Mouse (Mus musculus) hindbrain, embryonic 13.5 days (tissue): ENCODE data around the gene Kpnb1. TPM values are rescaled to one million over a fixed set of nuclear protein-coding genes. Genes with fewer than 3 reads are reported as not detected.

Experiments used
- ATAC-seq: fragments of 200-750 bp; cut with Nextera tagmentation; 2 replicates; pipeline ENCODE4 v1.8.0; 2017; ENCODE audit warnings: moderate TSS enrichment; ENCODE audit not compliant: low FRiP score
- H3K27ac ChIP-seq: fragments of 300-500 bp; sonication (generic); 2 replicates; pipeline ENCODE4 v1.5.1; 2015; ENCODE audit warnings: inconsistent platforms, mild to moderate bottlenecking, moderate library complexity
- H3K27me3 ChIP-seq: fragments of 300-500 bp; sonication (generic); 2 replicates; pipeline ENCODE4 v1.6.1; 2015; ENCODE audit warnings: mild to moderate bottlenecking, inconsistent platforms
- H3K36me3 ChIP-seq: fragments of 300-500 bp; sonication (generic); 2 replicates; pipeline ENCODE4 v1.6.1; 2015; ENCODE audit warnings: mild to moderate bottlenecking, inconsistent platforms
- H3K4me1 ChIP-seq: fragments of 300-500 bp; sonication (generic); replicated peaks from 2 replicates; pipeline ENCODE4 v1.6.1; 2015; ENCODE audit warnings: inconsistent platforms
- H3K4me2 ChIP-seq: fragments of 300-500 bp; sonication (generic); 2 replicates; pipeline ENCODE4 v1.6.1; 2015; ENCODE audit warnings: inconsistent platforms, mild to moderate bottlenecking, moderate library complexity
- H3K4me3 ChIP-seq: fragments of 300-500 bp; sonication (generic); 2 replicates; pipeline ENCODE4 v1.5.1; 2015; ENCODE audit warnings: mild to moderate bottlenecking, inconsistent platforms
- H3K9ac ChIP-seq: fragments of 300-500 bp; sonication (generic); 2 replicates; pipeline ENCODE4 v1.6.1; 2015; ENCODE audit warnings: mild to moderate bottlenecking, inconsistent platforms
- H3K9me3 ChIP-seq: fragments of 300-500 bp; sonication (generic); 2 replicates; pipeline ENCODE4 v1.6.1; 2016; ENCODE audit warnings: inconsistent platforms
- WGBS: fragments of 180-500 bp; shearing (Covaris S2); methylation state at CpG from one replicate; pipeline ENCODE4 v1.1.7; 2015; 5-methylcytosine and 5-hydroxymethylcytosine counted together
- polyA plus RNA-seq: library from polyadenylated mRNA; unstranded; fragments of >200 nt; fragmentation: Nextera tagmentation; extraction: Ambion mirVana; gene quantifications from 2 replicates; pipeline ENCODE4 v1.2.1, GENCODE M21; 2015

The Kpnb1 gene
- 36.7 and 39.7 TPM in 2 replicates for polyA plus RNA-seq

GRCm38 (mm10) chr11:97187764-97188642 lies at the start of gene Kpnb1:
TSS of gene Kpnb1 (minus strand) at chr11:97187881.
- WGBS, result under 1% methylated on average over 91 of the region's 101 CpGs
- Histone ChIP-seq H3K36me3 (peaks cover 27% of the 10 kb centered on the region), H3K9ac (peak within 1 kb of the TSS; percentile 90), H3K27ac (peak within 1 kb of the TSS; percentile 97), H3K4me3 (peak within 1 kb of the TSS; percentile 88), H3K4me2 (peak within 1 kb of the TSS; percentile 84), H3K9me3 (no peaks in the 10 kb centered on the region), H3K4me1 (peaks cover 42% of the 10 kb centered on the region), H3K27me3 (no peaks in the 10 kb centered on the region)
- peak; percentile 97 for ATAC-seq

GRCm38 (mm10) chr11:97232436-97232835 lies 44.8 kb upstream of the Kpnb1 start:
- Histone ChIP-seq H3K4me2 (no peak overlapping the region), H3K27me3 (no peaks in the 10 kb centered on the region), H3K36me3 (peaks cover 73% of the 10 kb centered on the region), H3K9ac (no peak overlapping the region), H3K4me3 (no peak overlapping the region), H3K4me1 (no peaks in the 10 kb centered on the region), H3K27ac (no peak overlapping the region), H3K9me3 (no peaks in the 10 kb centered on the region)
- ATAC-seq, result no peak
- 97% methylated on average over 5 of the region's 5 CpGs for WGBS

GRCm38 (mm10) chr11:97229396-97229795 lies 41.7 kb upstream of the Kpnb1 start:
- Histone ChIP-seq H3K27me3 (no peaks in the 10 kb centered on the region), H3K4me3 (no peak overlapping the region), H3K27ac (no peak overlapping the region), H3K4me2 (no peak overlapping the region), H3K36me3 (peaks cover 79% of the 10 kb centered on the region), H3K9me3 (no peaks in the 10 kb centered on the region), H3K9ac (no peak overlapping the region), H3K4me1 (no peaks in the 10 kb centered on the region)
- WGBS, result 95% methylated on average over 2 of the region's 2 CpGs
- no peak for ATAC-seq

GRCm38 (mm10) chr11:97228985-97229384 lies 41.3 kb upstream of the Kpnb1 start:
- 94% methylated on average over 7 of the region's 7 CpGs for WGBS
- peaks cover 77% of the 10 kb centered on the region for H3K36me3 ChIP-seq
- no peaks in the 10 kb centered on the region for H3K9me3 ChIP-seq
- H3K27ac ChIP-seq, result no peak overlapping the region
- H3K4me2 ChIP-seq, result no peak overlapping the region
- no peaks in the 10 kb centered on the region for H3K4me1 ChIP-seq
- ATAC-seq, result no peak
- no peak overlapping the region for H3K9ac ChIP-seq
- H3K4me3 ChIP-seq, result no peak overlapping the region
- H3K27me3 ChIP-seq, result no peaks in the 10 kb centered on the region

GRCm38 (mm10) chr11:97226131-97226530 lies 38.5 kb upstream of the Kpnb1 start:
- Histone ChIP-seq H3K27ac (no peak overlapping the region), H3K4me3 (no peak overlapping the region), H3K27me3 (no peaks in the 10 kb centered on the region), H3K4me1 (no peaks in the 10 kb centered on the region), H3K4me2 (no peak overlapping the region), H3K9ac (no peak overlapping the region), H3K36me3 (peaks cover 82% of the 10 kb centered on the region), H3K9me3 (no peaks in the 10 kb centered on the region)
- 94% methylated on average over 1 of the region's 1 CpGs for WGBS
- ATAC-seq, result no peak

- Histone ChIP-seq H3K9ac (no peak overlapping the region), H3K27me3 (no peaks in the 10 kb centered on the region), H3K9me3 (no peaks in the 10 kb centered on the region), H3K4me3 (no peak overlapping the region), H3K27ac (no peak overlapping the region; the same call in 1 of the 2 replicates), H3K4me1 (no peaks in the 10 kb centered on the region), H3K4me2 (no peak overlapping the region), H3K36me3 (peaks cover 84% of the 10 kb centered on the region)
- no peak for ATAC-seq
- 40% methylated on average over 3 of the region's 3 CpGs for WGBS
These were observed 35.8 kb upstream of the Kpnb1 start for GRCm38 (mm10) chr11:97223485-97223884.

- no peak overlapping the region for H3K27ac ChIP-seq
- H3K36me3 ChIP-seq, result peaks cover 85% of the 10 kb centered on the region
- no peaks in the 10 kb centered on the region for H3K9me3 ChIP-seq
- H3K4me3 ChIP-seq, result no peak overlapping the region
- 97% methylated on average over 2 of the region's 2 CpGs for WGBS
- no peaks in the 10 kb centered on the region for H3K27me3 ChIP-seq
- no peak overlapping the region for H3K4me2 ChIP-seq
- no peaks in the 10 kb centered on the region for H3K4me1 ChIP-seq
- no peak for ATAC-seq
- no peak overlapping the region for H3K9ac ChIP-seq
These were observed 33.9 kb upstream of the Kpnb1 start for GRCm38 (mm10) chr11:97221611-97222010.

- Histone ChIP-seq H3K4me2 (no peak overlapping the region), H3K27me3 (no peaks in the 10 kb centered on the region), H3K9me3 (no peaks in the 10 kb centered on the region), H3K36me3 (peaks cover 89% of the 10 kb centered on the region), H3K27ac (no peak overlapping the region), H3K4me1 (no peaks in the 10 kb centered on the region), H3K4me3 (no peak overlapping the region), H3K9ac (no peak overlapping the region)
- WGBS, result 92% methylated on average over 3 of the region's 3 CpGs
- no peak for ATAC-seq
These were observed 32.5 kb upstream of the Kpnb1 start for GRCm38 (mm10) chr11:97220211-97220610.

- Histone ChIP-seq H3K4me2 (no peak overlapping the region), H3K27me3 (no peaks in the 10 kb centered on the region), H3K4me3 (no peak overlapping the region), H3K9me3 (no peaks in the 10 kb centered on the region), H3K4me1 (no peaks in the 10 kb centered on the region), H3K36me3 (peaks cover 98% of the 10 kb centered on the region), H3K27ac (no peak overlapping the region), H3K9ac (no peak overlapping the region)
- ATAC-seq, result no peak
- WGBS, result 95% methylated on average over 5 of the region's 5 CpGs
These were observed 26.7 kb upstream of the Kpnb1 start for GRCm38 (mm10) chr11:97214411-97214810.

- Histone ChIP-seq H3K4me1 (no peaks in the 10 kb centered on the region), H3K9ac (no peak overlapping the region), H3K36me3 (peaks cover 95% of the 10 kb centered on the region), H3K9me3 (no peaks in the 10 kb centered on the region), H3K4me2 (no peak overlapping the region), H3K27me3 (no peaks in the 10 kb centered on the region), H3K27ac (no peak overlapping the region), H3K4me3 (no peak overlapping the region)
- WGBS, result 91% methylated on average over 9 of the region's 9 CpGs
- no peak for ATAC-seq
These were observed 23.2 kb upstream of the Kpnb1 start for GRCm38 (mm10) chr11:97210728-97211400.

- WGBS, result 83% methylated on average over 8 of the region's 8 CpGs
- no peaks in the 10 kb centered on the region for H3K27me3 ChIP-seq
- no peak overlapping the region for H3K4me3 ChIP-seq
- H3K9ac ChIP-seq, result no peak overlapping the region
- no peak overlapping the region for H3K4me2 ChIP-seq
- H3K4me1 ChIP-seq, result no peaks in the 10 kb centered on the region
- H3K36me3 ChIP-seq, result peaks cover 61% of the 10 kb centered on the region
- H3K9me3 ChIP-seq, result no peaks in the 10 kb centered on the region
- no peak for ATAC-seq
- no peak overlapping the region for H3K27ac ChIP-seq
These were observed 19.3 kb upstream of the Kpnb1 start for GRCm38 (mm10) chr11:97207011-97207422.

- Histone ChIP-seq H3K9me3 (no peaks in the 10 kb centered on the region), H3K27me3 (no peaks in the 10 kb centered on the region), H3K27ac (no peak overlapping the region), H3K4me1 (no peaks in the 10 kb centered on the region), H3K36me3 (no peaks in the 10 kb centered on the region), H3K9ac (no peak overlapping the region), H3K4me3 (no peak overlapping the region), H3K4me2 (no peak overlapping the region)
- no peak for ATAC-seq
- 89% methylated on average over 6 of the region's 6 CpGs for WGBS
These were observed 11.8 kb upstream of the Kpnb1 start for GRCm38 (mm10) chr11:97199519-97199918.
